Mouse (Mus musculus): Measurements from ENCODE around the gene Neurl1a.
A peak's percentile ranks its signal among the peaks of the same experiment; 100 is the strongest.

Neurl1a gene

GRCm38 (mm10) chr19:47210432-47210831 is 31.8 kb downstream of the Neurl1a start:
- ATAC-seq (ENCODE audit: insufficient number of reproducible peaks, low FRiP score, low TSS enrichment): no peak

- peak; percentile 81 for ATAC-seq (ENCODE audit: insufficient number of reproducible peaks, low FRiP score, low TSS enrichment)
Observed at GRCm38 (mm10) chr19:47211609-47212312, 33.1 kb downstream of the Neurl1a start.

GRCm38 (mm10) chr19:47212401-47212800 is 33.8 kb downstream of the Neurl1a start:
- no peak for ATAC-seq (ENCODE audit: insufficient number of reproducible peaks, low FRiP score, low TSS enrichment)

GRCm38 (mm10) chr19:47213470-47213869 is 34.9 kb downstream of the Neurl1a start:
- ATAC-seq (ENCODE audit: insufficient number of reproducible peaks, low FRiP score, low TSS enrichment): no peak

- ATAC-seq (ENCODE audit: insufficient number of reproducible peaks, low FRiP score, low TSS enrichment): no peak
Observed at GRCm38 (mm10) chr19:47216766-47217165, 38.1 kb downstream of the Neurl1a start.

- ATAC-seq (ENCODE audit: insufficient number of reproducible peaks, low FRiP score, low TSS enrichment): no peak
Observed at GRCm38 (mm10) chr19:47219622-47220021, 41.0 kb downstream of the Neurl1a start.

- no peak for ATAC-seq (ENCODE audit: insufficient number of reproducible peaks, low FRiP score, low TSS enrichment)
Observed at GRCm38 (mm10) chr19:47220232-47220631, 41.6 kb downstream of the Neurl1a start.

GRCm38 (mm10) chr19:47221006-47221405 is 42.4 kb downstream of the Neurl1a start:
- no peak for ATAC-seq (ENCODE audit: insufficient number of reproducible peaks, low FRiP score, low TSS enrichment)

GRCm38 (mm10) chr19:47221500-47222153 is 43.0 kb downstream of the Neurl1a start:
- no peak; the same call in 1 of the 2 replicates for ATAC-seq (ENCODE audit: insufficient number of reproducible peaks, low FRiP score, low TSS enrichment)

- ATAC-seq (ENCODE audit: insufficient number of reproducible peaks, low FRiP score, low TSS enrichment): peak; percentile 54; the same call in 1 of the 2 replicates
Observed at GRCm38 (mm10) chr19:47222154-47222840, 43.7 kb downstream of the Neurl1a start.

- ATAC-seq (ENCODE audit: insufficient number of reproducible peaks, low FRiP score, low TSS enrichment): peak; percentile 3
Observed at GRCm38 (mm10) chr19:47222841-47223557, 44.4 kb downstream of the Neurl1a start.

GRCm38 (mm10) chr19:47224743-47225142 is 46.1 kb downstream of the Neurl1a start:
- no peak for ATAC-seq (ENCODE audit: insufficient number of reproducible peaks, low FRiP score, low TSS enrichment)

- no peak for ATAC-seq (ENCODE audit: insufficient number of reproducible peaks, low FRiP score, low TSS enrichment)
Observed at GRCm38 (mm10) chr19:47225791-47226190, 47.2 kb downstream of the Neurl1a start.

GRCm38 (mm10) chr19:47228725-47229252 is 50.2 kb downstream of the Neurl1a start:
- peak; percentile 42 for ATAC-seq (ENCODE audit: insufficient number of reproducible peaks, low FRiP score, low TSS enrichment)

GRCm38 (mm10) chr19:47229461-47229860 is 50.8 kb downstream of the Neurl1a start:
- ATAC-seq (ENCODE audit: insufficient number of reproducible peaks, low FRiP score, low TSS enrichment): peak; percentile 62

- no peak for ATAC-seq (ENCODE audit: insufficient number of reproducible peaks, low FRiP score, low TSS enrichment)
Observed at GRCm38 (mm10) chr19:47230082-47230481, 51.5 kb downstream of the Neurl1a start.

GRCm38 (mm10) chr19:47230682-47231081 is 52.1 kb downstream of the Neurl1a start:
- no peak for ATAC-seq (ENCODE audit: insufficient number of reproducible peaks, low FRiP score, low TSS enrichment)

GRCm38 (mm10) chr19:47231389-47231788 is 52.8 kb downstream of the Neurl1a start:
- no peak for ATAC-seq (ENCODE audit: insufficient number of reproducible peaks, low FRiP score, low TSS enrichment)

GRCm38 (mm10) chr19:47232077-47232865 is 53.7 kb downstream of the Neurl1a start:
- no peak for ATAC-seq (ENCODE audit: insufficient number of reproducible peaks, low FRiP score, low TSS enrichment)

GRCm38 (mm10) chr19:47233087-47233486 is 54.5 kb downstream of the Neurl1a start:
- no peak for ATAC-seq (ENCODE audit: insufficient number of reproducible peaks, low FRiP score, low TSS enrichment)
